Mouse (Mus musculus) hindbrain, postnatal 0 days (tissue): ENCODE measurements around the gene Mphosph9. TPM values are rescaled to one million over a fixed set of nuclear protein-coding genes. Genes with fewer than 3 reads are reported as not detected.
"Not testable (repeated sequence)": the region's sequence is repeated elsewhere in the genome, so short reads cannot be mapped to it uniquely, and the experiment has no call there.

Experiments used
- ATAC-seq: fragments of 200-750 bp; cut with Nextera tagmentation; 2 replicates; pipeline ENCODE4 v1.8.0; 2017; ENCODE audit warnings: mild to moderate bottlenecking, moderate TSS enrichment, moderate library complexity
- DNase-seq: peaks from one replicate; pipeline ENCODE4 v3.0.0-alpha.2; 2015; ENCODE audit warnings: low spot score
- H3K27ac ChIP-seq: fragments of 300-500 bp; sonication (generic); 2 replicates; pipeline ENCODE4 v1.5.1; 2014; ENCODE audit warnings: mild to moderate bottlenecking
- H3K27me3 ChIP-seq: fragments of 300-500 bp; sonication (generic); 2 replicates; pipeline ENCODE4 v1.6.1; 2014; ENCODE audit warnings: low read length, mixed read lengths; ENCODE audit not compliant: insufficient read depth
- H3K36me3 ChIP-seq: fragments of 300-500 bp; sonication (generic); 2 replicates; pipeline ENCODE4 v1.6.1; 2014; ENCODE audit warnings: low read length, mixed read lengths; ENCODE audit not compliant: insufficient read depth
- H3K4me1 ChIP-seq: fragments of 300-500 bp; sonication (generic); 2 replicates; pipeline ENCODE4 v1.6.1; 2014; ENCODE audit warnings: antibody characterized with exemption, low read length, mixed read lengths; ENCODE audit not compliant: insufficient read depth
- H3K4me2 ChIP-seq: fragments of 300-500 bp; sonication (generic); 2 replicates; pipeline ENCODE4 v1.6.1; 2014; ENCODE audit warnings: low read depth, mild to moderate bottlenecking, low read length, moderate library complexity, mixed read lengths
- H3K4me3 ChIP-seq: fragments of 300-500 bp; sonication (generic); 2 replicates; pipeline ENCODE4 v1.5.1; 2014; ENCODE audit warnings: low read length
- H3K9ac ChIP-seq: fragments of 300-500 bp; sonication (generic); replicated peaks from 2 replicates; pipeline ENCODE4 v1.6.1; 2014; ENCODE audit warnings: mild to moderate bottlenecking, low read length, moderate library complexity, mixed read lengths
- H3K9me3 ChIP-seq: fragments of 300-500 bp; sonication (generic); 2 replicates; pipeline ENCODE4 v1.6.1; 2016; ENCODE audit warnings: low read length, mixed read lengths
- CTCF ChIP-seq: IDR thresholded peaks from 2 replicates; pipeline ENCODE4 v1.5.1; 2016; ENCODE audit warnings: antibody characterized with exemption, control low read depth, low read depth
- WGBS: fragments of 180-500 bp; shearing (Covaris S2); extraction: QIAGEN DNeasy Blood & Tissue Kit; methylation state at CpG from one replicate; pipeline ENCODE4 v1.1.7; 2014; 5-methylcytosine and 5-hydroxymethylcytosine counted together
- polyA plus RNA-seq: library from polyadenylated mRNA; unstranded; fragments of >200 nt; fragmentation: Nextera tagmentation; extraction: Ambion mirVana; gene quantifications from 2 replicates; pipeline ENCODE4 v1.2.1, GENCODE M21; 2015
- total RNA-seq: library from RNA; depleted of rRNA; stranded (reverse); fragments of >200 nt; gene quantifications from 2 replicates; pipeline ENCODE4 v1.2.3, GENCODE M21; 2014

The Mphosph9 gene
- total and polyA plus RNA-seq, 2 experiments from 2014 or later, result 9.2 to 20.7 TPM

DNA sequence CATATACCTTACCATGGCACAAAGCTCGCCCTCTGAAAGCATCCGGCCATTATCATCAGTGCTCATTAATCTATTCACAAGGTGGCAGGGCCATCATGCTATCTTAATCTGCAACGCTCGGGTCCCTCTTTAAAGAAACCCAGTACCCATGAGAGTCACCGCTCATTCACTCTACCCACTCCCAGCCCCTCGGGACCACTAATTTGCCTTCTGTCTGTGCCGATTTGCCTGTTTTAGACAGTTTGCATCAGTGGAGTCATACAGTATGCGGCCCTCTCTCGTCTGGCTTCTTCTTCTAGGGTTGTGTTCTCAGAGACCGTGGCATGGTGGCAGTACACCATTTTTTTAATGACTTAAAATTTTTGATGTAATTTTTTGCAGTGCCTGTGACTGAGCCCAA, 108.3 kb downstream of the Mphosph9 start:
- H3K27me3 ChIP-seq, result no peaks in the 10 kb centered on the region
- no peak overlapping the region for H3K4me3 ChIP-seq
- DNase-seq (no peak), ATAC-seq (no peak)
- peaks cover 22% of the 10 kb centered on the region for H3K4me1 ChIP-seq
- H3K9me3 ChIP-seq, result no peaks in the 10 kb centered on the region
- 48% methylated on average over 10 of the region's 10 CpGs for WGBS
- H3K9ac ChIP-seq, result no peak overlapping the region
- TF ChIP-seq CTCF, result no peak
- no peaks in the 10 kb centered on the region for H3K36me3 ChIP-seq
- no peak overlapping the region for H3K27ac ChIP-seq
- no peak overlapping the region for H3K4me2 ChIP-seq

DNA sequence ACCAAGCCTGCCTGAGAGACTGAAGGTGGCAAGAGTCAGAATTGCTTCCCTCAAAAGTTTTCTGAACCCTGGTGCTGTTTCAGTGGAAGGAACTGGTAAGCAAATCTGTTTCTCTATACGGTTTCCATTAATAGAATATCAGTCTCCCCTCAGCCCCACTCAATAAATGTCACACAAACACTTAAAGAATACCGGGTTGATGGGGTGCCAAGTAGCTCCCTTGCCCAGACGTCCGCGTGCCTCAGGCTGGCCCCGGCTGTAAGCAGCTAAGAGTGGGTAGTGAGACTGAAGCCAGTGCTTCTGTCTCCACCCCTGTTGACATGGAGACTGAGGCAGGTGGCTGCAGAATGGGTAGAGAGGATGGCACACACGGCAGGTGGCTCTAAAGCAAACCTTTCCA, 108.8 kb downstream of the Mphosph9 start:
- peaks cover 18% of the 10 kb centered on the region for H3K4me1 ChIP-seq

GRCm38 (mm10) chr5:124217566-124218249, 110.1 kb downstream of the Mphosph9 start:
- ATAC-seq (no peak), DNase-seq (no peak)
- no peak overlapping the region for H3K9ac ChIP-seq
- H3K9me3 ChIP-seq, result no peaks in the 10 kb centered on the region
- no peak overlapping the region for H3K27ac ChIP-seq
- H3K36me3 ChIP-seq, result no peaks in the 10 kb centered on the region
- H3K27me3 ChIP-seq, result no peaks in the 10 kb centered on the region
- no peak for TF ChIP-seq CTCF
- no peak overlapping the region for H3K4me2 ChIP-seq
- H3K4me1 ChIP-seq, result peaks cover 16% of the 10 kb centered on the region
- no peak overlapping the region for H3K4me3 ChIP-seq
- WGBS, result 54% methylated on average over 8 of the region's 8 CpGs

More for the DNA sequence above, 108.8 kb downstream of the Mphosph9 start:
- TF ChIP-seq CTCF, result no peak
- no peak overlapping the region for H3K27ac ChIP-seq
- 0 out of 2 replicates have a peak overlapping the region, but pooled peaks have one; percentile 5 for H3K9ac ChIP-seq
- no peaks in the 10 kb centered on the region for H3K9me3 ChIP-seq
- DNase-seq (no peak), ATAC-seq (no peak)
- 34% methylated on average over 7 of the region's 7 CpGs for WGBS
- H3K4me3 ChIP-seq, result no peak overlapping the region
- H3K27me3 ChIP-seq, result no peaks in the 10 kb centered on the region
- H3K4me2 ChIP-seq, result no peak overlapping the region
- H3K36me3 ChIP-seq, result no peaks in the 10 kb centered on the region

DNA sequence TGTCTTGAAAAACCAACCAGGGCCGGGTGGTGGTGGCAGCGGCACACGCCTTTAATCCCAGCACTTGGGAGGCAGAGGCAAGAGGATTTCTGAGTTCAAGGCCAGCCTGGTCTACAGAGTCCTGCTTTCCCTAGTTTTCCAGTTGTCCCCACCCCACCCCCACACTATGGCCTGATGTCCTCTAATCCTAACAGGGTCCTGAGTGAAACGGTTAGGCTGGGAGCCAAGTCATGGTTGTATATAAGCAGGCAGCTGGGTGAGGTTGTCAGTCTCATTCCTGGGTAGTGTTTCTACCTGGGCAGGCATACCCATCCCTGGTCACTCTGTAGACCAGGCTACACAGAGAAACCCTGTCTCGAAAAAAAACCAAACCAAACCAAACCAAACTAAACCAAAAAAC, 110.7 kb downstream of the Mphosph9 start:
- not testable (repeated sequence) for H3K9me3 ChIP-seq, H3K27me3 ChIP-seq, H3K9ac ChIP-seq, H3K4me3 ChIP-seq, ATAC-seq, H3K27ac ChIP-seq, H3K36me3 ChIP-seq, H3K4me2 ChIP-seq, DNase-seq
- peaks cover 16% of the 10 kb centered on the region for H3K4me1 ChIP-seq
- 93% methylated on average over 5 of the region's 5 CpGs for WGBS

- no peaks in the 10 kb centered on the region for H3K36me3 ChIP-seq
- WGBS, result 95% methylated on average over 6 of the region's 6 CpGs
- H3K9me3 ChIP-seq, result no peaks in the 10 kb centered on the region
- H3K4me2 ChIP-seq, result no peak overlapping the region
- no peak overlapping the region for H3K27ac ChIP-seq
- H3K4me3 ChIP-seq, result no peak overlapping the region
- H3K27me3 ChIP-seq, result no peaks in the 10 kb centered on the region
- TF ChIP-seq CTCF, result no peak
- H3K4me1 ChIP-seq, result peaks cover 11% of the 10 kb centered on the region; the same call in 1 of the 2 replicates
- no peak overlapping the region for H3K9ac ChIP-seq
- ATAC-seq (no peak), DNase-seq (no peak)
Observed at GRCm38 (mm10) chr5:124216403-124216802, 111.4 kb downstream of the Mphosph9 start.

DNA sequence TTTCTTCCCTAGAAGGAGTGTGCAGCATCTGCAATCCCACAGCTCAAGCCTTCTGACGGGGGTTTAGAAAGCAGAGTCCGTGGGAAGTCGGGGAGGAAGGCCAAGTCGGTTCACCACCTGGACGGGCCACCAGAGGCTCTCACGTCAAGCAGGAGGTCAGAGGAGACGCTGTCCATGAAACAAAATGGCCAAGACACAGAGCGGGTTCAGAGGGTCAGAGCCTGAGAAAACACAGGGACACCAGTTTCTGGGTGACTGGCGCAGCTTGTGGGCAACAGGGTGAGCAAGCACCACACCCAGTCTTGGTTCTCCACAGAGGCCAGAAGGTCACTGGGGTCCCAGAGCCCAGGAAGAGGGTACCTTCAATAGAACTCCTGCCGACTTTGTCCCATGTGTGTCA, 112.1 kb downstream of the Mphosph9 start:
- no peak overlapping the region for H3K4me3 ChIP-seq
- no peaks in the 10 kb centered on the region for H3K27me3 ChIP-seq
- H3K36me3 ChIP-seq, result no peaks in the 10 kb centered on the region
- 0 out of 2 replicates have a peak, but pooled peaks have one; percentile 5 for TF ChIP-seq CTCF
- no peak overlapping the region for H3K9ac ChIP-seq
- WGBS, result 81% methylated on average over 10 of the region's 10 CpGs
- peaks cover 13% of the 10 kb centered on the region for H3K4me1 ChIP-seq
- no peak overlapping the region for H3K27ac ChIP-seq
- ATAC-seq (no peak), DNase-seq (no peak)
- H3K9me3 ChIP-seq, result no peaks in the 10 kb centered on the region
- no peak overlapping the region for H3K4me2 ChIP-seq

GRCm38 (mm10) chr5:124214516-124215145, 113.1 kb downstream of the Mphosph9 start:
- Histone ChIP-seq H3K9ac (no peak overlapping the region), H3K9me3 (no peaks in the 10 kb centered on the region), H3K36me3 (no peaks in the 10 kb centered on the region), H3K27ac (no peak overlapping the region), H3K4me1 (peaks cover 10% of the 10 kb centered on the region; the same call in 1 of the 2 replicates), H3K4me2 (no peak overlapping the region), H3K27me3 (no peaks in the 10 kb centered on the region), H3K4me3 (no peak overlapping the region)
- ATAC-seq (no peak), DNase-seq (no peak)
- WGBS, result 87% methylated on average over 14 of the region's 14 CpGs
- TF ChIP-seq CTCF, result no peak
